ENCODE assay signal across 22 mouse cellular contexts in the genomic region with DNA sequence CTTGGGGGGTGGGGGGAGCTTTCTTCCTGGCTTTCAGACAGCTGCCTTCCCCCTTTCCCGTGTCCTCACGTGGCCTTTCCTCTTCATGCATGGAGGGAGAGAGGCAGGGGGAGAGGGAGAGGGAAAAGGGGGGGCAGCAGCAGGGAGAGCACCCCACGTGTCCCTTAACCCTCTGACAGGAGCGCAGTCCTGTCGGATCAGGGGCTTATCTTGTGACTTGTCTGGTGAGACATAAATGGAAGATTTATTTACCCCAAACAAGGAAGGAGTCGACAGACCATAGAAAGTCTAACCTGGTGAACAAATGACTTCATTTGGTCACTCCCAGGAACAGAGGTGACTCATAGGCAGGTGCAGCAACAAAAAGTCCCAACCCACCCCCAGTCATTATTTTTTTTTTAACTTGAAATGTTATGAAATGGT. TPM values are rescaled to one million over a fixed set of nuclear protein-coding genes. Genes with fewer than 3 reads are reported as not detected.
A peak's percentile ranks its signal among the peaks of the same experiment; 100 is the strongest.
DNase-seq lines count a peak whose midpoint lies in the region; ATAC-seq and TF ChIP-seq lines count a peak whose summit lies in the region.
"Had no signal": no experiment of that assay in that cellular context is flagged by ENCODE, and none has a peak within 500 bp of the region (broad histone marks: within the 10 kb centered on the region; RNA-seq: fewer than 3 reads in every experiment).

No protein-coding gene starts in this region.

- no peaks in the 10 kb centered on the region for H3K9me3 ChIP-seq in kidney, embryonic 14.5 days (ENCODE audit: control insufficient read depth, low read length)
- no peaks in the 10 kb centered on the region for H3K9me3 ChIP-seq in stomach, postnatal 0 days (ENCODE audit: control insufficient read depth, low read length)
- no peaks in the 10 kb centered on the region for H3K9me3 ChIP-seq in neural tube, embryonic 15.5 days (replicated peaks)
- H3K9me3 ChIP-seq: embryonic facial prominence, embryonic 15.5 days; forebrain, embryonic 10.5 days; heart, embryonic 15.5 days; lung, embryonic 15.5 days had no signal

- no peaks in the 10 kb centered on the region for H3K36me3 ChIP-seq in kidney, embryonic 14.5 days (ENCODE audit: control insufficient read depth, insufficient read depth, low read length)
- H3K36me3 ChIP-seq in stomach, postnatal 0 days (ENCODE audit: control insufficient read depth, insufficient read depth, low read length), result no peaks in the 10 kb centered on the region
- H3K36me3 ChIP-seq in neural tube, embryonic 15.5 days, result no peaks in the 10 kb centered on the region
- H3K36me3 ChIP-seq: embryonic facial prominence, embryonic 15.5 days; forebrain, embryonic 10.5 days; heart, embryonic 15.5 days; lung, embryonic 15.5 days had no signal

- no peak for TF ChIP-seq EP300 in stomach, postnatal 0 days (optimal IDR thresholded peaks at IDR 0.05)

- H3K4me1 ChIP-seq in kidney, embryonic 14.5 days (ENCODE audit: control insufficient read depth, insufficient read depth, low read length), result peaks cover 7% of the 10 kb centered on the region; the same call in 1 of the 2 replicates
- no peaks in the 10 kb centered on the region for H3K4me1 ChIP-seq in stomach, postnatal 0 days (replicated peaks; ENCODE audit: control insufficient read depth, insufficient read depth)
- no peaks in the 10 kb centered on the region for H3K4me1 ChIP-seq in neural tube, embryonic 15.5 days
- H3K4me1 ChIP-seq: embryonic facial prominence, embryonic 15.5 days; heart, embryonic 15.5 days had no signal

- no peaks in the 10 kb centered on the region for H3K27me3 ChIP-seq in kidney, embryonic 14.5 days (ENCODE audit: control insufficient read depth, insufficient read depth, low read length)
- H3K27me3 ChIP-seq in stomach, postnatal 0 days (ENCODE audit: control insufficient read depth, insufficient read depth, low read length), result no peaks in the 10 kb centered on the region
- H3K27me3 ChIP-seq in neural tube, embryonic 15.5 days (replicated peaks), result no peaks in the 10 kb centered on the region
- H3K27me3 ChIP-seq: embryonic facial prominence, embryonic 15.5 days; heart, embryonic 15.5 days; lung, embryonic 15.5 days had no signal

- H3K27ac ChIP-seq in kidney, embryonic 14.5 days (ENCODE audit: low read depth, low read length), result no peak overlapping the region
- no peak overlapping the region for H3K27ac ChIP-seq in stomach, postnatal 0 days (replicated peaks)
- no peak overlapping the region for H3K27ac ChIP-seq in neural tube, embryonic 15.5 days (replicated peaks)
- H3K27ac ChIP-seq: embryonic facial prominence, embryonic 15.5 days; forebrain, embryonic 10.5 days; heart, embryonic 15.5 days; layer of hippocampus, adult 2 months; liver, embryonic 14.5 days; lung, embryonic 15.5 days; macrophage had no signal

- H3K4me2 ChIP-seq in kidney, embryonic 14.5 days (replicated peaks; ENCODE audit: low read depth, low read length), result no peak overlapping the region
- no peak overlapping the region for H3K4me2 ChIP-seq in stomach, postnatal 0 days (replicated peaks; ENCODE audit: low read depth)
- no peak overlapping the region for H3K4me2 ChIP-seq in neural tube, embryonic 15.5 days
- H3K4me2 ChIP-seq: embryonic facial prominence, embryonic 15.5 days; heart, embryonic 15.5 days; lung, embryonic 15.5 days; midbrain, embryonic 11.5 days had no signal

- WGBS in kidney, embryonic 14.5 days, result 23% methylated on average over 6 of the region's 6 CpGs
- 31% methylated on average over 6 of the region's 6 CpGs for WGBS in stomach, postnatal 0 days
- WGBS in neural tube, embryonic 15.5 days, result 75% methylated on average over 6 of the region's 6 CpGs

- H3K4me3 ChIP-seq in kidney, embryonic 14.5 days (ENCODE audit: low read length), result no peak overlapping the region
- H3K4me3 ChIP-seq in stomach, postnatal 0 days (ENCODE audit: low read depth, low read length), result no peak overlapping the region
- H3K4me3 ChIP-seq in neural tube, embryonic 15.5 days (replicated peaks), result no peak overlapping the region
- H3K4me3 ChIP-seq: embryonic facial prominence, embryonic 15.5 days; forebrain, embryonic 10.5 days; heart, embryonic 15.5 days; layer of hippocampus, adult 2 months; lung, embryonic 15.5 days had no signal

- no peak overlapping the region for H3K9ac ChIP-seq in kidney, embryonic 14.5 days (ENCODE audit: low read depth, low read length)
- H3K9ac ChIP-seq in stomach, postnatal 0 days (ENCODE audit: low read length), result no peak overlapping the region
- no peak overlapping the region for H3K9ac ChIP-seq in neural tube, embryonic 15.5 days (replicated peaks)
- H3K9ac ChIP-seq: embryonic facial prominence, embryonic 15.5 days; heart, embryonic 15.5 days; liver, embryonic 14.5 days; lung, embryonic 15.5 days had no signal

- intact Hi-C loops in gastrocnemius, postnatal 14 days (cut with DNase I; ENCODE audit: low total_unique reads), result no loop called here

- TF ChIP-seq CTCF in stomach, postnatal 0 days (IDR thresholded peaks at IDR 0.05; ENCODE audit: low read depth), result no peak

- DNase-seq in kidney, adult 11 months, result peak; percentile 42
- DNase-seq in kidney, adult 9 months, result no peak
- peak; percentile 19 to 30 for DNase-seq in kidney, postnatal 36 days
- peak; percentile 50 for DNase-seq in stomach, postnatal 0 days (ENCODE audit: low spot score)
- no peak for DNase-seq in gastrocnemius, postnatal 14 days
- no peak for DNase-seq in yolk sac, embryonic 10.5 days (ENCODE audit: low spot score)
- DNase-seq: adrenal gland, postnatal 36 days; cerebellum, adult 11-12 months; cerebellum, postnatal 25 days; gastrocnemius, postnatal 10 days; layer of hippocampus, postnatal 36 days; thymus, postnatal 36 days had no signal

- peak; percentile 66 for ATAC-seq in kidney, embryonic 14.5 days (ENCODE audit: low FRiP score, low TSS enrichment)
- ATAC-seq in stomach, postnatal 0 days (ENCODE audit: low FRiP score, low TSS enrichment), result peak; percentile 81
- no peak for ATAC-seq in neural tube, embryonic 15.5 days (ENCODE audit: low FRiP score)

RNA-seq across cellular contexts. Expression of gene Cbr4, which starts 12.3 kb away (rescaled TPM):
- 30.6 and 40.2 TPM in 2 replicates for polyA plus RNA-seq in kidney, embryonic 14.5 days (2014; fragmentation: Nextera tagmentation; extraction: Ambion mirVana)
- 42.7 and 47.0 TPM in 2 replicates for polyA plus RNA-seq in stomach, postnatal 0 days (2015; fragmentation: Nextera tagmentation; extraction: Ambion mirVana)
- total RNA-seq in gastrocnemius, postnatal 14 days (2021), result 10 to 100 TPM; 32.1 to 36.7 TPM
- polyA plus RNA-seq in neural tube, embryonic 15.5 days (2015; fragmentation: Nextera tagmentation; extraction: Ambion mirVana), result 17.2 and 25.4 TPM in 2 replicates

Comparison
In these comparisons a context has a peak if more than half of its experiments do, and no peak if none do; other contexts are left out.
1. DNase-seq: peak in kidney, adult 11 months (single experiment), kidney, postnatal 36 days (2 of 2) and stomach, postnatal 0 days (single experiment); none in kidney, adult 9 months (single experiment), gastrocnemius, postnatal 14 days (single experiment) and yolk sac, embryonic 10.5 days (single experiment).